ENCODE assay signal across 8 mouse cellular contexts in genomic region chr10:81329194-81329975, GRCm38 (mm10). TPM values are rescaled to one million over a fixed set of nuclear protein-coding genes. Genes with fewer than 3 reads are reported as not detected.
DNase-seq lines count a peak whose midpoint lies in the region; ATAC-seq lines count a peak whose summit lies in the region.

No protein-coding gene starts in this region.

- no peaks in the 10 kb centered on the region for H3K9me3 ChIP-seq in neural tube, embryonic 12.5 days
- no peaks in the 10 kb centered on the region for H3K9me3 ChIP-seq in neural tube, embryonic 15.5 days (replicated peaks)

- peaks cover 35% of the 10 kb centered on the region for H3K36me3 ChIP-seq in neural tube, embryonic 12.5 days
- H3K36me3 ChIP-seq in neural tube, embryonic 15.5 days, result peaks cover 33% of the 10 kb centered on the region

- no peak overlapping the region for H3K9ac ChIP-seq in neural tube, embryonic 12.5 days
- H3K9ac ChIP-seq in neural tube, embryonic 15.5 days (replicated peaks), result no peak overlapping the region

- H3K4me3 ChIP-seq in neural tube, embryonic 12.5 days, result no peak overlapping the region
- no peak overlapping the region; the same call in 1 of the 2 replicates for H3K4me3 ChIP-seq in neural tube, embryonic 15.5 days (replicated peaks)

- H3K4me2 ChIP-seq in neural tube, embryonic 12.5 days (replicated peaks), result peak overlapping the region; percentile 22; the same call in 1 of the 2 replicates
- H3K4me2 ChIP-seq in neural tube, embryonic 15.5 days, result peak overlapping the region; percentile 15; the same call in 1 of the 2 replicates

- ATAC-seq in neural tube, embryonic 12.5 days (ENCODE audit: low FRiP score, low read depth), result no peak
- ATAC-seq in neural tube, embryonic 15.5 days (ENCODE audit: low FRiP score), result no peak

- WGBS in neural tube, embryonic 12.5 days, result 74% methylated on average over 10 of the region's 10 CpGs
- 73% methylated on average over 10 of the region's 10 CpGs for WGBS in neural tube, embryonic 15.5 days

- peaks cover 29% of the 10 kb centered on the region for H3K27me3 ChIP-seq in neural tube, embryonic 12.5 days (replicated peaks)
- H3K27me3 ChIP-seq in neural tube, embryonic 15.5 days (replicated peaks), result peaks cover 28% of the 10 kb centered on the region

- H3K4me1 ChIP-seq in neural tube, embryonic 12.5 days, result 0 out of 2 replicates have a peak, but pooled peaks cover 11% of the 10 kb centered on the region
- H3K4me1 ChIP-seq in neural tube, embryonic 15.5 days, result peaks cover 8% of the 10 kb centered on the region; the same call in 1 of the 2 replicates

- no peak for DNase-seq in neural tube, embryonic 10.5 days (ENCODE audit: extremely low spot score, low spot score)
- peak; percentile 46 for DNase-seq in fibroblast of lung, adult 2 months (ENCODE audit: low read depth)
- DNase-seq in kidney, postnatal 14 days, result peak; percentile 64
- DNase-seq in layer of hippocampus, adult 9-10 months (ENCODE audit: low spot score), result no peak
- no peak for DNase-seq in yolk sac, embryonic 10.5 days (ENCODE audit: low spot score)
- no peak for DNase-seq in gastrocnemius, postnatal 25 days

- no peak overlapping the region for H3K27ac ChIP-seq in neural tube, embryonic 12.5 days
- no peak overlapping the region for H3K27ac ChIP-seq in neural tube, embryonic 15.5 days (replicated peaks)

RNA-seq across cellular contexts. Expression of gene Tbxa2r, which starts 0.9 kb away (rescaled TPM):
- polyA plus RNA-seq in neural tube, embryonic 12.5 days (2016; fragmentation: Nextera tagmentation; extraction: Ambion mirVana), result 3.8 and 4.7 TPM in 2 replicates
- 5.5 and 11.4 TPM in 2 replicates for polyA plus RNA-seq in neural tube, embryonic 15.5 days (2015; fragmentation: Nextera tagmentation; extraction: Ambion mirVana)
- under 1 TPM; 0.83 to 1.00 TPM for total RNA-seq in gastrocnemius, postnatal 25 days (2021)

RNA-seq across cellular contexts. Expression of gene Cactin, which starts 8.5 kb away (rescaled TPM):
- 54.1 and 54.9 TPM in 2 replicates for polyA plus RNA-seq in neural tube, embryonic 12.5 days (2016; fragmentation: Nextera tagmentation; extraction: Ambion mirVana)
- polyA plus RNA-seq in neural tube, embryonic 15.5 days (2015; fragmentation: Nextera tagmentation; extraction: Ambion mirVana), result 27.8 and 34.0 TPM in 2 replicates
- 1 to 10 TPM; 7.9 to 8.3 TPM for total RNA-seq in gastrocnemius, postnatal 25 days (2021)

RNA-seq across cellular contexts. Expression of gene Gipc3, which starts 13.7 kb away (rescaled TPM):
- polyA plus RNA-seq in neural tube, embryonic 12.5 days (2016; fragmentation: Nextera tagmentation; extraction: Ambion mirVana), result not detected in 2 replicates
- not detected in 2 replicates for polyA plus RNA-seq in neural tube, embryonic 15.5 days (2015; fragmentation: Nextera tagmentation; extraction: Ambion mirVana)
- total RNA-seq in gastrocnemius, postnatal 25 days (2021), result 1 to 10 TPM; 1.0 to 1.3 TPM

RNA-seq across cellular contexts. Expression of gene Hmg20b, which starts 20.9 kb away (rescaled TPM):
- polyA plus RNA-seq in neural tube, embryonic 12.5 days (2016; fragmentation: Nextera tagmentation; extraction: Ambion mirVana), result 95.6 TPM in 2 replicates
- polyA plus RNA-seq in neural tube, embryonic 15.5 days (2015; fragmentation: Nextera tagmentation; extraction: Ambion mirVana), result 31.0 and 48.9 TPM in 2 replicates
- total RNA-seq in gastrocnemius, postnatal 25 days (2021), result 10 to 100 TPM; 22.9 to 29.6 TPM

RNA-seq across cellular contexts. Expression of gene Mfsd12, which starts 27.9 kb away (rescaled TPM):
- 16.0 and 16.8 TPM in 2 replicates for polyA plus RNA-seq in neural tube, embryonic 12.5 days (2016; fragmentation: Nextera tagmentation; extraction: Ambion mirVana)
- polyA plus RNA-seq in neural tube, embryonic 15.5 days (2015; fragmentation: Nextera tagmentation; extraction: Ambion mirVana), result 22.9 and 29.4 TPM in 2 replicates
- total RNA-seq in gastrocnemius, postnatal 25 days (2021), result 1 to 10 TPM; 2.3 to 2.9 TPM

Comparison
In these comparisons a context has a peak if more than half of its experiments do, and no peak if none do; other contexts are left out.
1. DNase-seq: peak in fibroblast of lung, adult 2 months (single experiment) and kidney, postnatal 14 days (single experiment); none in neural tube, embryonic 10.5 days (single experiment), layer of hippocampus, adult 9-10 months (single experiment), yolk sac, embryonic 10.5 days (single experiment) and gastrocnemius, postnatal 25 days (single experiment).